Mouse (Mus musculus) gastrocnemius, postnatal 36 days (tissue): Measurements from ENCODE around the gene Homer2. TPM values are rescaled to one million over a fixed set of nuclear protein-coding genes. Genes with fewer than 3 reads are reported as not detected.

ENCODE experiments used
- DNase-seq, 2 experiments: peaks; one replicate each; pipeline ENCODE4 v3.0.0; 2022
- intact Hi-C: fragments of 180-260 bp; cut with DNase I; formaldehyde crosslinking; loops from one replicate; pipeline ENCODE4 v1.15.1; 2025
- long read RNA-seq, 2 experiments: library from polyadenylated mRNA; stranded (forward); transcript quantifications; one replicate each; pipeline ENCODE4 v2.0.0; 2021
- total RNA-seq, 2 experiments: library from RNA; stranded (reverse); gene quantifications; 2 replicates each; pipeline ENCODE4 v1.2.3; 2021

Homer2 gene
- total RNA-seq = 10 to 100 TPM; 42.9 to 66.0 TPM
- long read RNA-seq, experiment 1, transcript Homer2-201 (9 exons, 1,736 nt) = major isoform, 9 of 32 reads
- long read RNA-seq, experiment 1, transcript Homer2-206 (9 exons, 1,634 nt) = minor isoform, 7 of 32 reads
- long read RNA-seq, experiment 1, partial matches to known transcripts = 1 of 32 reads
- long read RNA-seq, experiment 1, other reads (novel, unspliced or antisense) = 15 of 32 reads
- long read RNA-seq, experiment 2, transcript Homer2-201 (9 exons, 1,736 nt) = major isoform, 25 of 60 reads
- long read RNA-seq, experiment 2, transcript Homer2-206 (9 exons, 1,634 nt) = minor isoform, 11 of 60 reads
- long read RNA-seq, experiment 2, partial matches to known transcripts = 0 of 60 reads
- long read RNA-seq, experiment 2, other reads (novel, unspliced or antisense) = 24 of 60 reads

GRCm38 (mm10) chr7:81707471-81708140 lies at the start of gene Homer2:
Gene Homer2 (minus strand): TSS chr7:81707527.
- no peak for DNase-seq
- intact Hi-C loops = no loop called here

DNA sequence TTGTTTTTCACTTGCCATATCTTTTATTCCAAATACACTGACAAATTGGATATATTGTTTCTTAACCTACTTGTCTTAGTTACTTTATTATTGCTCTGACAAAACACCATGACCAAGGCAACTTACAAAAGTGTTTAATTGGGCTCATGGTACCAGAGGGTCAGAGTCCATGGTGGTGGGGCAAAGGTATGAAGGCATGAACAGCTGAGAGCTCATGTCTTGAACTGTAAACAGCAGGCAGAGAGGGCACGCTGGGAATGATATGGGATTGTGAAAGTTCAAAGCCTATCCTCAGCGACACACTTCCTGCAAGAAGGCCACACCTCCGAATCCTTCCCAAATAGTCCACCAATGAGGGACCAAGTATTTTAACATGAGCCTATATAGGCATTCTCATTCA lies 40.6 kb upstream of the Homer2 start:
- DNase-seq = no peak
- intact Hi-C loops = loop anchor here (2.0 kb wide), 1 partner anchor 49 kb away; no protein-coding TSS in a partner anchor

GRCm38 (mm10) chr7:81744145-81744544 lies 36.8 kb upstream of the Homer2 start:
- no peak for DNase-seq
- intact Hi-C loops = no loop called here

- DNase-seq = no peak
- intact Hi-C loops = no loop called here
Observed at GRCm38 (mm10) chr7:81740010-81740409, 32.7 kb upstream of the Homer2 start.

GRCm38 (mm10) chr7:81738720-81739385 lies 31.5 kb upstream of the Homer2 start:
- DNase-seq = no peak
- intact Hi-C loops = no loop called here

DNA sequence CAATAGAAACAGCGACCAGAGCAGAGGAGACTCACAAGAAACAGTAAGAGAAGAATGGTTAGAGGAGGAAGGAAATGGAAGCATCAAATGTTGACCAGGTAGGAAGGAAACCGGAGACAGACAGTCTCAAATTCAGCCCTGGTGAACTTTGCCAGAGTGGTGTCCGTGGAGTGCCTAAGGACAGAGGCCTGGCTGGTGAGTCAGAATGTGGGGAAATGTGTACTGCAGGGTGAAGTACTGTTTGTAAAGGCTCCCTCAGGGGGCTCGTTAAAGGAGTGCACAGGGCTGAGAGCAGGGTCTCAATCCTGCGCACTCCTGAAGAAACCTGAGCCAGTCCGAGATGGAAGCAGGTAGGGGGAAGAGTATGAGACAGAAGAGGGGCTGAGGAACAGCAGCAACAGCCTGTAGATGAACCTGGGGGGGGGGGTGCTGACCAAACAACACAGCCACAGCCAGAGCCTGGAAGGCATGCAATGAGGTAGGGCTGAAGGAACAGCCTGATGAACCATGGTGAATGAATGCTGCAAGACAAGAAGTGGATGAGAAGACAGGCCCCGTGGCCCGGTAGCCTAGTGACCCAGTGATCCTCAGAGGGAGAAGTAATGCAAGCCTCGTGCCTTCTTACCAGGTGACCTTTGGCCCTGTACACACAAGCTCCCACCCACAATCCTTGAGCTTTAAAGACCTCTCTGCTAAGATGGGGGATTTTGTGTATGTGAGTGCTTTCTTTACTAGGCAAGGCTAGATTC lies 28.1 kb upstream of the Homer2 start:
- intact Hi-C loops = no loop called here

DNA sequence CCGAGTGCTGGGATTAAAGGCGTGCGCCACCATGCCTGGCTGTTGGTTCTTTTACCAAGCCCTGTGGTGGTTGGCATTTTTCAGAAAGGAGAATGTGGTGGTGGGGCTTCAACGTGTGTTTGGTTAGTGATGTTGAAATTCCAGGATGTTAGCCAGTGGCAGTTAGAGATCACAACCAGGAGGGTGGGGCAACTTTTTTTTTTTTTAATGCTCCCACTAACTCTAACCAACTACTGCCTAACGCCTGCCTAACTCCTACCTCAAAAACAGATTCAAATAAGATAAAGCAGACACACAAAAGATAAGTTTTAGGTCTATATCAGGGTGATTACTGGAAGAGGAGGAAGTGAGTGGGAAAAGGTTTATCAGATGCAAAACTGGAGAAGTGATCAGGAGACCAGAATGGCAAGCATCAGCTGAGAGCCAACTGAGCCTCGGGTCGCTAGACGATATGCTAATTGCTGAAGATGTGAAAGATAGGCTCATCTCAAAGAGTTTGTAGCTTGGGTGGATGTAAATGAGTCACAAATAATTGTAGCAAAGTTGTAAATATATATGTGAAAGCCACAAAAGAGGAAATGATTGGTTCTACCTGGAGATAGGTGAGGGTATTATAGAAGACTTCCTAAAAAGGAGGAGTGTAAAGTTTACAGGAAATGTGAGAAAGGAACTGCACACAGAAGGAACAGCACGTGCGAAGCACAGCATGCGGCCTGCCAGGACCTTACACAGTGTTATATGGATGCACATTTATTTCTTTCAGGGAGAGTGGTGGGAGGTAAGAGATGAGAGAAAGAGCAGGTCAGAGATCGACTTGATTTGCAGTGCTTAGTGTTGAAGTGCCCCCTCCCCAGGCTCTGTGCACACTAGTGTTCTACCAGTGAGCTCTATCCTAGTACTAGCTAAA lies 25.1 kb upstream of the Homer2 start:
- intact Hi-C loops = no loop called here
- no peak for DNase-seq

More for the DNA sequence above, 28.1 kb upstream of the Homer2 start:
- no peak for DNase-seq

DNA sequence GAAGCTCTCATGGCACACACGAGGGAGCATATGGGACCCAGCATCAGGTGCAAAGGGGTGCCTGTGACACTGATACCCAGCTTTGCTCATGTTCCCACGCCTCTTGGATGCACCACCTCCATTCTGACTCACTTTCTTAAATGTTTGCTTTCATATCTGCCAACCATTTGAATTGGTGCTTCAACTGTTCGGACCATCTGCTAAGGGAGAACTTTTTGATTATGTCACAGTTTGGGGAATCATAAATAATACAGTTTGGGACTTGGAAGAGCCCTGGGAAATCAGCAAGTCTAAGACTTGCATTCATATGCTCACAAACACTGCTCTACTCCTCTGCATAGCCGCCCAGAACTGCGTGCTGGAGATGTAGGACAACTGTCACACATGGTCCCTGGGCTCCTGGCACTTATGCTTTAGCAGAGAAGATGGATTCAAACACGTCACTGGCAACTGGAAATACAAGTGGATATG lies 23.9 kb upstream of the Homer2 start:
- intact Hi-C loops = no loop called here
- DNase-seq = no peak

DNA sequence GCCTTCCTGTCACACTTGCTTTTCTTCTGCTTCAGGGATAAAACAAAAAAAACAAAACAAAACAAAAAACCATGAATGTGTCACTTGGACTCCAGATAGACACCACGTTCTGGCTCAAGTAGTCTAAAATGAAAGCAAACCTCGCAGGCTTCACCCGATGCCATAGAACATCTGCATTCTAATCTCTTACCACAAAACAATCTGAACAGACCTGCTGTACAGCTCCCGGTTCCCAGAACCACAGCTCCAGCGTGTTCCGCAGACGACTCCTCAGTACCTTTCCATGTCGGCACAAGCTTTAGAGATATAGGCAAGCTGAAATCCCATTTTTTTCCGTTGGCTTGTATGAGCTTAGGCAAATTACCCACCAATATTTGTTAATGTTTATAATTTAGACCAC lies 22.5 kb upstream of the Homer2 start:
- no peak for DNase-seq
- intact Hi-C loops = no loop called here

DNA sequence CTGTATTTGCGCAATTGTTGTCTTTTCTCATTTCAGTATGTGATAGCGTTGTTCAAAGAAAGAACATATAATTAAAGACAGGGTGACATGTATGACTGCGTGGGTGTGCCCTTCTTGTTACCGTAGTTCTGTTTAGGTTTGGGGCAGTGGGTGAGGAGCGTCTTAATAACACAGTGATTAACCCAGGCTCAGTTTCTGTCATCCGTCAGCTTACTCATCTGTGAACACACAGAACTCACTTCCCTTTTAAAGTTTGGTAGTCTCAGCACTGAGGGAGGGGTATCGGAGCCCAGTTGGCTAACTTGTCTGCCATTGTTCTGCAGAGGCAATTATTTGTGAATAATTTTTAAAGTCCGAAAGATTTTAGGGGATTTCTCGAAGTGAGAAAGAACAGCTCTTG lies 20.4 kb upstream of the Homer2 start:
- DNase-seq = no peak
- intact Hi-C loops = no loop called here

GRCm38 (mm10) chr7:81726728-81727005 lies 19.3 kb upstream of the Homer2 start:
- intact Hi-C loops = no loop called here
- DNase-seq = no peak

- intact Hi-C loops = no loop called here
- DNase-seq = no peak
Observed at GRCm38 (mm10) chr7:81725986-81726727, 18.8 kb upstream of the Homer2 start.

- intact Hi-C loops = no loop called here
- no peak for DNase-seq
Observed at GRCm38 (mm10) chr7:81723851-81724250, 16.5 kb upstream of the Homer2 start.

DNA sequence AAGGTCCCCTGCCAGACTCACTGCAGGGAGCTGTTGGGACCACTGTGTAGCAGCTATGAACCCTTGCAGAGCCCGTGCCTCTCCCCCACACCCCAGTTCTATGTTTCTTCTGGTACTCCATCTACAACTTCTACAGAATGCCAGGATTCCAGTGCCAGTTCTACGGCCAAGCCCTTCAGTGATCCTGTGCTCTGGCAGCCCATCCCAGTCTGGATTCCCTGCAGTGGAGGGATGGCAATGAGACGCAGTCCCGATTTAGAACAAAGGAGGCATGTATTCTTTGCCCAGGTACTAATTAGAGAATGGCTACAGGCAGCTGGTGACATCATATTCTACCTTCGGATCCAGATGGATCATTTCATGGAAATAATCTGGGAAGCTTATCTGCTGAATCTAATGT lies 13.9 kb upstream of the Homer2 start:
- intact Hi-C loops = no loop called here
- no peak for DNase-seq

DNA sequence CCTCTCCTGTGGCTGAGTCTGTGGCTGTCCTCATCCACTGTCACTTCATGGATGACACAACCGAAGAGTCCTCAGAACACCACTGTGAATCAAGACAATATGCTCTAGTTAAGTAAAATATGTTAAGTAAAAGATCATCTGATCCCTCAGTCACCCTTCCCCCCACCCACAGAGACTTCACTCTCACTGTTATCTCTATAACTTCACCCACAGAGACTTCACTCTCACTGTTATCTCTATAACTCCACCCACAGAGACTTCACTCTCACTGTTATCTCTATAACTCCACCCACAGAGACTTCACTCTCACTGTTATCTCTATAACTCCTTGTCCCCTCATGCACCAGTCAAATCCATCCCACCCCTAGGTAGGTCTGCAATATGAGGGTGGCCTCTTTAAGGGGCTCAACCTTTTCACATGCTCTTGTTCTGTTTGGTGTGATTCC lies 11.9 kb upstream of the Homer2 start:
- intact Hi-C loops = no loop called here
- DNase-seq = no peak

DNA sequence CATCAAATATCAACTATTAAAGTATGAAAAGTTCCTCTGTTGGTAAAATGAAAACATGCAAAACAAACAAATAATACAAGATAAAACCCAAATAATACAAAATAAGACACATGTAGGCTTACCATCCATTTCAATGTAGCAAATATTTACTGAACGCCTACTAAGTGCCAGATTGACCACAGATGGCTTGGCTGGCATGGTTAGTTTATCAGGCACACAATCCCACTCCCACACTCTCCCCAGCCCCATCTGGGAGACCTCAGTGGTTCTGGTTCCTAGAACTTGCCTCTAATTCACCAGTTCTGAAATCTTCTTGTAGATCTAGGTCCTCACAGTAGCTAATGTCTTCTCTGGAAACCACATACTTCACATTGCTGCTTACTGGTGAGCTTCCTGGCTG lies 11.3 kb upstream of the Homer2 start:
- DNase-seq = no peak
- intact Hi-C loops = no loop called here

DNA sequence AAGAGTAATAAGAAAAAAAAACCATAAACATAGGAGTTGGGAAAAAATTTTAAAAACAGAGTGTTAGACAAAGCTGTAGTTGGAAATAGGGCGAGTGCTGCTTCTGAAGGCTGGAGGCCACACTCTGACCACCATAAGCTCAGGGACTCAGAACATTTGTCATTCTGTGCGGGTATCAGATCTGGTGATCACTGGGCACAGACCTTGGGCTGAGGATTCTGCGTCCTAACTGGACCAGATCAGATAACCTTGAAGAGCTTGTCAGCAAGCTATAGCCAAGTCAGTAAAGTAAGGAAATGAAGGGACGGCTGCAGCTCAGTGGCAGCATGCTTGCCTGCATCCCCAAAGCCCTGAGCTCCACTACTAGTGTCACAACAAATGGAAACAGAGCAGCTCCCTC lies 2.8 kb upstream of the Homer2 start:
- DNase-seq = no peak
- intact Hi-C loops = no loop called here

- no peak for DNase-seq
- intact Hi-C loops = no loop called here
Observed at GRCm38 (mm10) chr7:81708165-81708564, 838 bp upstream of the Homer2 start.
